Mouse (Mus musculus): ENCODE measurements at regions not wholly inside any gene's neighbourhood (a gene's known extent, or its start where the extent isn't known, plus 50 kb on each side); places are given as distances from the start of the nearest gene placed in this dataset.

- no peak for TF ChIP-seq EP300 (IDR thresholded peaks at IDR 0.05; ENCODE audit: low read length)
- TF ChIP-seq MAFK (IDR thresholded peaks at IDR 0.05; ENCODE audit: insufficient replicate concordance, low read length): no peak
- TF ChIP-seq TCF12 (IDR thresholded peaks at IDR 0.05; ENCODE audit: low read depth, low read length): no peak
- TF ChIP-seq CTCF (conservative IDR thresholded peaks at IDR 0.05 in 1 of 2, IDR thresholded peaks at IDR 0.05 in 1 of 2; ENCODE audit: low read depth in 2 of 2, low read length in 2 of 2): no peak
- no peak for TF ChIP-seq POLR2A (IDR thresholded peaks at IDR 0.05; ENCODE audit: low read depth, low read length)
- TF ChIP-seq JUND (conservative IDR thresholded peaks at IDR 0.05; ENCODE audit: low read depth, low read length): no peak
Observed at GRCm38 (mm10) chr16:86000846-86001245, 99.2 kb upstream of the Adamts5 start.

Data from CH12.LX (cell line).